Mouse (Mus musculus): ENCODE results near the gene Acvr1b. TPM values are rescaled to one million over a fixed set of nuclear protein-coding genes. Genes with fewer than 3 reads are reported as not detected.

Gene Acvr1b
- polyA plus RNA-seq, 1 experiment from 2014 or later: 22.8 TPM

Small RNA genes within 50 kb of the gene (microRNA-seq; reads per million reads assigned to microRNA genes)
- 1.1 reads per million for gene Mir6962

Other genes starting within 250 kb of the Acvr1b start
- gene Gm47841, start 126.7 kb upstream of the Acvr1b start, polyA plus RNA-seq (2015; fragmentation: Nextera tagmentation; extraction: Ambion mirVana): not detected in 2 replicates
- gene Fignl2, start 95.5 kb upstream of the Acvr1b start, polyA plus RNA-seq (2015; fragmentation: Nextera tagmentation; extraction: Ambion mirVana): not detected in 2 replicates
- not detected in 2 replicates for gene Ankrd33, start 58.3 kb upstream of the Acvr1b start, polyA plus RNA-seq (2015; fragmentation: Nextera tagmentation; extraction: Ambion mirVana)
- 6.5 and 6.7 TPM in 2 replicates for gene Acvrl1, start 45.5 kb upstream of the Acvr1b start, polyA plus RNA-seq (2015; fragmentation: Nextera tagmentation; extraction: Ambion mirVana)
- gene Grasp, start 50.1 kb downstream of the Acvr1b start, polyA plus RNA-seq (2015; fragmentation: Nextera tagmentation; extraction: Ambion mirVana): 1.3 and 1.7 TPM in 2 replicates
- 3.7 and 4.3 TPM in 2 replicates for gene Nr4a1, start 80.2 kb downstream of the Acvr1b start, polyA plus RNA-seq (2015; fragmentation: Nextera tagmentation; extraction: Ambion mirVana)
- gene Atg101, start 110.2 kb downstream of the Acvr1b start, polyA plus RNA-seq (2015; fragmentation: Nextera tagmentation; extraction: Ambion mirVana): 86.4 and 86.8 TPM in 2 replicates
- 0.37 and 0.48 TPM in 2 replicates for gene 6030408B16Rik, start 119.1 kb downstream of the Acvr1b start, polyA plus RNA-seq (2015; fragmentation: Nextera tagmentation; extraction: Ambion mirVana)
- 0.08 TPM in 1 of 2 replicates, not detected in the other for gene Krt80, start 196.1 kb downstream of the Acvr1b start, polyA plus RNA-seq (2015; fragmentation: Nextera tagmentation; extraction: Ambion mirVana)
- 0.26 and 0.46 TPM in 2 replicates for gene Krt7, start 237.0 kb downstream of the Acvr1b start, polyA plus RNA-seq (2015; fragmentation: Nextera tagmentation; extraction: Ambion mirVana)